Mouse (Mus musculus): ENCODE results near the gene Eif4e.

DNA sequence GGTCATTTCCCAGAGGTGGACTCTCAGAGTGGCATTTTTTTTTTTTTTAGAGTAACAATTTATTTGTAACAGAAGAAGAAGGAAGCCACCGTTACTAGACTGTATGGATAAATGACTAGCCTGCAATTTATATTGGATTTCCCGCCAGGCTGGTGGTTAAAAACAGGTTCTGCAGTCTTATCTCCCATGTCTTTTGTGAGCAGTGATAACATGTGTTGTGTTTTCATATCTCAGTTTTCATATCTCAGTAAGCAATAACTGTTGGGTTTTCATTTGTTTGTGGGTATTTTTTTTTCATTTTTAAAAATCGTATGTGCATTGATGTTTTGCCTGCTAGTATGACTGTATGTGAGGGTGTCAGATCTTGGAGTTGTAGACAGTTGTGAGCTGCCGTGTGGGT, 65.0 kb downstream of the Eif4e start:
- TF ChIP-seq SRF (IDR thresholded peaks at IDR 0.05; ENCODE audit: control insufficient read depth, insufficient read length, low read depth) (no peak), POLR2AphosphoS2 (IDR thresholded peaks at IDR 0.05; ENCODE audit: insufficient read length, low read depth) (no peak), MAX (IDR thresholded peaks at IDR 0.05; ENCODE audit: low read depth) (no peak), POLR2A (IDR thresholded peaks at IDR 0.05; ENCODE audit: insufficient read length, low read depth) (no peak), E2F4 (IDR thresholded peaks at IDR 0.05; ENCODE audit: insufficient read depth) (no peak), USF1 (IDR thresholded peaks at IDR 0.05; ENCODE audit: low read depth) (no peak), MYOD1 (IDR thresholded peaks at IDR 0.05; ENCODE audit: control insufficient read depth in 1 of 3, insufficient read length in 2 of 3, low read depth in 2 of 3) (no peak), TCF3 (IDR thresholded peaks at IDR 0.05; ENCODE audit: insufficient read length, low read depth) (no peak), TCF12 (IDR thresholded peaks at IDR 0.05; ENCODE audit: insufficient read depth, poor library complexity, severe bottlenecking) (no peak), MYOG (IDR thresholded peaks at IDR 0.05; ENCODE audit: control insufficient read depth in 1 of 3, insufficient read depth in 1 of 3, insufficient read length in 2 of 3, low read depth in 2 of 3) (no peak)
